27 mouse cellular contexts compared by ENCODE assay signal in the genomic region with DNA sequence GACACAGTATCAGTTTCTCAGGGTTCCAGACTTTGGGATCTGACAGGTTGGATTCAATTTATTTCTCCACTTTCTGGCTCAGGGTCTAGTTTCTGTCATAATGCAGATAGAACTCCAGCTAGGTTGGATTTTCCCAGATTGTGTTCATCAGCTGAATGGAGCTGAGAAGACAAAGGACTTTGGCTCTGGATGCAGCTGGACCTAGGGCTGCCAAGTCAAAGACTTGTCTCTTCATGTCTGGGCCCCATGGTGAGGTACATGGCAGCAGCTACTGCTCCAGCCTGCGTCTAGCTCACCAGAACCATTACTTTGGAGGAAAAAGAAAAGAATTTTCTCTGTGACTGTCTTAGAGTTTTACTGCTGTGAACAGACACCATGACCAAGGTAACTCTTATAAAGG.
"Had no signal": no experiment of that assay in that cellular context is flagged by ENCODE, and none has a peak within 500 bp of the region (broad histone marks: within the 10 kb centered on the region; RNA-seq: fewer than 3 reads in every experiment).

No protein-coding gene starts in this region.

- H3K9ac ChIP-seq: embryonic facial prominence, embryonic 12.5 days; embryonic facial prominence, embryonic 13.5 days; embryonic facial prominence, embryonic 15.5 days; forebrain, embryonic 12.5 days; forebrain, embryonic 13.5 days; forebrain, embryonic 15.5 days; forebrain, postnatal 0 days had no signal

- H3K27ac ChIP-seq: embryonic facial prominence, embryonic 10.5 days; embryonic facial prominence, embryonic 12.5 days; embryonic facial prominence, embryonic 13.5 days; embryonic facial prominence, embryonic 15.5 days; forebrain, embryonic 10.5 days; forebrain, embryonic 12.5 days; forebrain, embryonic 13.5 days; forebrain, embryonic 15.5 days had no signal

- DNase-seq: cerebellum, adult 2 months; cerebellum, adult 8-10 months; cerebellum, adult 9-10 months; cerebellum, adult 9-11 months; cerebellum, postnatal 14 days; cerebellum, postnatal 25 days; cerebellum, postnatal 36 days; embryo, embryonic 11 days; forebrain, postnatal 0 days; gastrocnemius, adult 2 months; gastrocnemius, postnatal 10 days; gastrocnemius, postnatal 14 days; gastrocnemius, postnatal 25 days; gastrocnemius, postnatal 36 days; heart, adult 11 months; heart, adult 18-20 months had no signal

- H3K4me3 ChIP-seq: embryonic facial prominence, embryonic 10.5 days; embryonic facial prominence, embryonic 12.5 days; embryonic facial prominence, embryonic 13.5 days; embryonic facial prominence, embryonic 15.5 days; erythroblast, embryonic 14.5 days; forebrain, embryonic 10.5 days; forebrain, embryonic 12.5 days; forebrain, embryonic 13.5 days; forebrain, embryonic 15.5 days; gastrocnemius, adult 2 months had no signal

- H3K27me3 ChIP-seq: embryonic facial prominence, embryonic 12.5 days; embryonic facial prominence, embryonic 13.5 days; embryonic facial prominence, embryonic 15.5 days; forebrain, embryonic 12.5 days; forebrain, embryonic 13.5 days; forebrain, embryonic 15.5 days had no signal

- ATAC-seq: forebrain, embryonic 13.5 days; forebrain, embryonic 14.5 days; forebrain, embryonic 15.5 days; forebrain, embryonic 16.5 days; forebrain, postnatal 0 days had no signal

- H3K9me3 ChIP-seq: embryonic facial prominence, embryonic 10.5 days; embryonic facial prominence, embryonic 12.5 days; embryonic facial prominence, embryonic 13.5 days; embryonic facial prominence, embryonic 15.5 days; forebrain, embryonic 10.5 days; forebrain, embryonic 12.5 days; forebrain, embryonic 13.5 days; forebrain, embryonic 15.5 days had no signal

- H3K4me2 ChIP-seq: embryonic facial prominence, embryonic 12.5 days; embryonic facial prominence, embryonic 13.5 days; embryonic facial prominence, embryonic 15.5 days; forebrain, embryonic 12.5 days; forebrain, embryonic 13.5 days; forebrain, embryonic 15.5 days had no signal
